Mouse (Mus musculus): Measurements from ENCODE around the gene Cox11.

DNA sequence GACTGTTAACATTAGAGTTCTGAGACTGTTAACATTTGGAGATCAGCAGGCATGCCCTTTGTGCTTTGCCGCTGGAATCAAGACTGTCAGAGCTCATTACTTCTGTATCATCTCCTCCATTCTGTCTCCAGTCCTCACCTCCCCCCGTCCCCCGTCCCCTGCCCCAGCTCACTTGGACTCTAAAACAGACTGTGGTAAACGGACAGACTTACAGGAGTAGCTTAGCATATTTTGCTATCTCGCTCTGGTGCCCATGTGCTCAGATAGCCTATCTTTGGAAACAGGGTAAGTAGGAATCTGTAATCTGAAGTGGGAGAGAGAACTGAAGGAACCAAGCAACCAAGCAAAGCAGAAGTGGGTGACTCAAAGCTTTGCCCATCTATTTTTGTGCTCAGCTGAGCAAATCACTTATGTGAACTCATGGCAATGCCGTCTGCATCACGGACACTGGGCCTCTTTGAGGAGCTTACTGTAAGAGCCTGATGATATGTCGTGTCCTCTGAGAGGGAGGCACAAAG lies 39.9 kb downstream of the Cox11 start:
- TF ChIP-seq POLR2A (IDR thresholded peaks at IDR 0.05; ENCODE audit: extremely low read depth, insufficient read depth, low read length) (no peak), CTCF (IDR thresholded peaks at IDR 0.05; ENCODE audit: low read depth, low read length) (no peak)
